Mouse (Mus musculus): ENCODE measurements around the gene Akip1.

GRCm38 (mm10) chr7:109662626-109663025 lies 40.9 kb upstream of the Akip1 start:
- TF ChIP-seq MAFK (IDR thresholded peaks at IDR 0.05; ENCODE audit: insufficient read depth, low read depth, low read length) = no peak
- no peak for TF ChIP-seq HCFC1 (IDR thresholded peaks at IDR 0.05; ENCODE audit: borderline replicate concordance, insufficient read depth, low read length)
- TF ChIP-seq ZNF384 (IDR thresholded peaks at IDR 0.05; ENCODE audit: low read depth, low read length) = no peak
- TF ChIP-seq ZC3H11A (IDR thresholded peaks at IDR 0.05; ENCODE audit: borderline replicate concordance, low read depth, low read length) = no peak
- TF ChIP-seq CHD2 (IDR thresholded peaks at IDR 0.05; ENCODE audit: low read depth, low read length) = no peak
